Mouse (Mus musculus) T-helper 1 cell (primary cell): ENCODE results near the gene Rab26.

Source experiments
- in situ Hi-C: fragments of 300-600 bp; cut with MboI, MseI; formaldehyde crosslinking; loops from one replicate; pipeline ENCODE4 v1.15.1; 2025; ENCODE audit warnings: high pct_unique_total_duplicates

Gene Rab26

GRCm38 (mm10) chr17:24513609-24514008 lies 20.4 kb downstream of the Rab26 start:
- in situ Hi-C loops: no loop called here

- in situ Hi-C loops: no loop called here
Measured at GRCm38 (mm10) chr17:24507806-24508460, 26.1 kb downstream of the Rab26 start.

- in situ Hi-C loops: no loop called here
Measured at GRCm38 (mm10) chr17:24507129-24507664, 26.8 kb downstream of the Rab26 start.

- in situ Hi-C loops: no loop called here
Measured at GRCm38 (mm10) chr17:24506332-24507070, 27.5 kb downstream of the Rab26 start.

- in situ Hi-C loops: no loop called here
Measured at GRCm38 (mm10) chr17:24505286-24505955, 28.6 kb downstream of the Rab26 start.

GRCm38 (mm10) chr17:24504085-24504484 lies 29.9 kb downstream of the Rab26 start:
- in situ Hi-C loops: no loop called here

GRCm38 (mm10) chr17:24502208-24502607 lies 31.8 kb downstream of the Rab26 start:
- in situ Hi-C loops: no loop called here

GRCm38 (mm10) chr17:24496026-24496425 lies 38.0 kb downstream of the Rab26 start:
- in situ Hi-C loops: no loop called here

GRCm38 (mm10) chr17:24495443-24495842 lies 38.6 kb downstream of the Rab26 start:
- in situ Hi-C loops: no loop called here

GRCm38 (mm10) chr17:24494627-24495335 lies 39.2 kb downstream of the Rab26 start:
- in situ Hi-C loops: no loop called here

- in situ Hi-C loops: no loop called here
Measured at GRCm38 (mm10) chr17:24490399-24490798, 43.6 kb downstream of the Rab26 start.

- in situ Hi-C loops: no loop called here
Measured at GRCm38 (mm10) chr17:24489265-24490030, 44.6 kb downstream of the Rab26 start.

GRCm38 (mm10) chr17:24488662-24489264 lies 45.2 kb downstream of the Rab26 start:
- in situ Hi-C loops: no loop called here

- in situ Hi-C loops: no loop called here
Measured at GRCm38 (mm10) chr17:24488186-24488661, 45.8 kb downstream of the Rab26 start, which contains the start of gene Caskin1. Gene Caskin1, plus strand, starts transcription at chr17:24488601.

- in situ Hi-C loops: no loop called here
Measured at GRCm38 (mm10) chr17:24485090-24485860, 48.7 kb downstream of the Rab26 start.

GRCm38 (mm10) chr17:24483495-24483894 lies 50.5 kb downstream of the Rab26 start:
- in situ Hi-C loops: no loop called here

- in situ Hi-C loops: no loop called here
Measured at GRCm38 (mm10) chr17:24481027-24481815, 52.8 kb downstream of the Rab26 start.

GRCm38 (mm10) chr17:24480201-24480826 lies 53.7 kb downstream of the Rab26 start:
- in situ Hi-C loops: no loop called here
